Mouse (Mus musculus) cerebellum, postnatal 4 days (tissue): ENCODE data around the gene Acp1.

Experiments used
- DNase-seq, 2 experiments: peaks; one replicate each; pipeline ENCODE4 v3.0.0; 2022; ENCODE audit warnings: low spot score in 2 of 2, mixed read lengths in 1 of 2

Gene Acp1

DNA sequence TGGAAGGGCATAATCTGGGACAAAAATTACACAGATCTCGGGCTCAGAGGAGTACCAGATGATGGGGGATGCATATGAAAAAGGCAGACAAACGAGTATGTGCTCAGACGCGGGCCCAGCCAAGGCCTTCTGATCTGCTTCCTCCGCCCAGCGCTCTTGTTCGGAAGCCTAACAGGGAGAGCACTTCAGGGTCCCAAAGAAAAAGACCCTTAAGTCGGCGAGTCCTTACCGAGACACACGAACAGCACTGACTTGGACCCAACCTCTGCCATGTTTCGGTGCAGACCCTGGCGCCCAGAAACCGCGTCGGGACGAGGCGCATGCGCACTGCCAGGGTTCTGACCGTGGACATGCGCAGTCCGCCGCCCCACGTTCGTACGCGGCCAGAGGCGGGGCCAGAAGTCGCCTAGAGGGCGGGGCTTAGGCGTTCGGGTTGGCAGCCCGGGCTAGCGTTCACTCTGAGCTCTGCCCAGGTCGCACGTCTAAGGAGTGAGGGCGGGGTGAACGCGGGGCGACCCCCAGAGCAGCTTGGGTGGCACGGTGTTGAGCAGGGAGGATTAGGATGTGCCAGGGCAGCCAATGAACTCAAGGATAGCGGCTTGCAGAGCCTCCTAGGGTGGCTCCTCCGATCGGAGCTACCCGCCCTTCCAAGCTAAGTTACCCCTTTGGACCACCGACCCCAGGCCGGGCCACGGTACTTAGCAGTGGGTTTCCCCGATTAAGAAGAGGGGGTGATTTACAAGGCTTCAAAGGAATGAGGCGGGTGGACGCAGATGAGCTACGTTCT lies at the start of gene Acp1, which contains the start of gene Sh3yl1:
TSS of gene Acp1 (minus strand) at position 329 of the 787 bp plus-strand sequence.
TSS of gene Sh3yl1 (plus strand) at position 408 of the 787 bp plus-strand sequence.
- DNase-seq: peak; percentile 92 to 97

DNA sequence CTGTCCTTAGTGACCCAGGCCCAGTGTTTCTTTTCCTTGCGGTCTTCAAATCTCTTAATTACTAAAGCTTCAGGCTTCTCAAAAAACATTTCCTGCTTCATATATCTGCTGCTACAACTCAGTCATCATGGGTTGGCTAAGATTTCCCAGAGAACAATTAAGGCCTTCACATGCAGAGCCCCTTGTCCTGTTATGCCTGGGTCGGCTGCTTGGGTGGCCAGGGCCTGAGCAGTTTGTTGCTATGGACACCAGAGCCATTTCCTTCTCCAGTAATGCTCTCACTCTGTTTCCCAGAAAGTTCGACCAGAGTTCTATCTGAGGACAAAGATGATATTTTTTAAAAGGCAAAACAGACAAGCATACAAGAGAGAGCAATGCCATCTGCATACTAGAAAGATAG lies 32.8 kb upstream of the Acp1 start:
- no peak for DNase-seq

DNA sequence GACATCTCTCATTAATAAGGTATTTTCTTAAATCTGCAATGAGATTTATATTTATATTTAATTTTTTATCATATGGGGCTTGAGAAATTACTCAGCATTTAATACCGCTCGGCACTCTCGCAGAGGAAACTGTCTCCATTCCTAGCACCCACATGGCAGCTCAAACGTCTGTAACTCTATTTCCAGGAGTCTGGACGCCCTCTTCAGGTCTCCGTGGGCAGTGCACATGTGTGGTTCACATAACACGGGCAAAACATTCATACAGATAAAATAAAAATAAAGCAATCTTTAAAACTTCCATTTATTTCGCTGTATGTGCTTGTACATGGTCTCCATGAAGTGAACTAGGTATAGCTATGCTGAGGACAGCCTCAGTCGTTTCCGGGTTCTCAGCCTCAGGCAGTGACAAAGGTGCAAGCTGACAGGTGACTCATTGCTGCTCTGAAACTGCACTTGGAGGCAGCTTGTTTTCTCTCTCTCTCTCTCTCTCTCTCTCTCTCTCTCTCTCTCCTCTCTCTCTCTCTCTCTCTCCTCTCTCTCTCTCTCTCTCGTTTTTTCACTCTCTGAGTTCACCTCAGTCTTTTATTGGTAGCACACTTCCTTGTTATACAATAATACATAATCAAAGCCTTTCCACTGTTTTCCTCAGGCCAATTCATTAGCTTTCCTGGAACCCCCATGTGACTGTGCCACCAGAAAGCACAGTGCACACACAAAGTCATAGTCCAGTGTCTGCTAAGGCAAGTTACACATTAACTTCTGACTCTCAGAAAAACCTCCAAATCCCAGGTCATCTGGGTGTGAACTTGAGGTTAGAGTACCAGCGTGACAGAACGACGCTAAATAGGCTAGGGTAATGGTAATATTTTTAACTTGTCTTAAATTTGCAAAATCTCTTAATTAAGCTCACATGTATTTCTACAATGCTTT lies 31.9 kb upstream of the Acp1 start:
- DNase-seq: no peak

DNA sequence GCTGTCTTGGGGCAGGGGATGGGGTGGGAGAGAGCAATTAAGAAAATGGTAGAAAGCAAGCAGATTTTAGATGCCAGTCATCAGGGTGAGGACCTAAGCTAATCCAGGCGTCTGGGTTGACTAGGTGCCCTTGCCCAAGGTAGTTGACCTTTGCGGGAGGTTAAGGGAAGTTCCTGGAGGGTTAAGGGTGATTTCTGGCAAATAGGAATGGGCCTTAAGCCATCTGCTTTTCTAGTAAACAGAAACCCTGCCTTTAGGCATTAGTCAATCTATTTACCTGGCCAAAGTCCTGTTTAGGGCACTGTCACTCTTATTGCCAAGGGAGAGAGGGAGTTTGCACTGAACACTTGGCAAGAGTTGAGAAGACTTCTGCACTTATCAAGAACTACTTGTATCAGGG lies 25.5 kb upstream of the Acp1 start:
- no peak for DNase-seq

DNA sequence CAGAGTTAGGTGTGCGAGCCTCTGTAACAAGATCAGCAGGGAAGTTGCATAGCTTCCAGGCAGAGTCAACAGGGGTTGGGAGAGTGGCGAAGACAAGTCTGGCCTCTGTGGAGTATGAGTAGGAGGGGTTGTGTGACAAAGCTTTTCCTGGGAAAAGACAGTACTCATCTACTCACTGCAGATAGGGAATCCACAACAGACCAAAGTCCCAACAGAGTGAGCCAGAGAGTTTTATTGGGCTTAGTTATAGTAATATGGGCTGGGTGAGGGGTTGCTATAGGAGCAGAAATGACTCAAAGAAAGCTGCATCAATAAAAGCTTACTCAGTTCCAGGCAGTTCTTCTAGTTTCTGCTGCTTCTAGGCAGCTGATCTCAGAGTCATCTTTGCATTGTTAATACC lies 21.9 kb upstream of the Acp1 start:
- no peak for DNase-seq

DNA sequence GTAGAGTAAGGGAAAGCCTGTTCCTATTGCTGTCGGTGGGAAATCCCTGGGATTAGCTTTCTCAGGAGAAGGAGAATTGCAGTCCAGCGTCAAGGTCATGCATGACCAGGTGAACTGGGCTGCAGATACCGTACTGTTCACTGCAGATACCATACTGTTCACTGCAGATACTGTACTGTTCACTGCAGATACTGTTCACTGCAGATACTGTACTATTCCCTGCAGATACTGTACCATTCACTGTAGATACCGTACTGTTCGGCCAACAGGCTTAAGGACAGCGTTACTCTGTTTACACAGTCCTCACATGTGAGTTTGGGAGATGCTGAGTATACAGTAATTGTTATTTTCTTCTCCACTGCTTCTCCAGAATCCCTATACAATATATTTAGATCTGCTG lies 16.8 kb upstream of the Acp1 start:
- no peak for DNase-seq

DNA sequence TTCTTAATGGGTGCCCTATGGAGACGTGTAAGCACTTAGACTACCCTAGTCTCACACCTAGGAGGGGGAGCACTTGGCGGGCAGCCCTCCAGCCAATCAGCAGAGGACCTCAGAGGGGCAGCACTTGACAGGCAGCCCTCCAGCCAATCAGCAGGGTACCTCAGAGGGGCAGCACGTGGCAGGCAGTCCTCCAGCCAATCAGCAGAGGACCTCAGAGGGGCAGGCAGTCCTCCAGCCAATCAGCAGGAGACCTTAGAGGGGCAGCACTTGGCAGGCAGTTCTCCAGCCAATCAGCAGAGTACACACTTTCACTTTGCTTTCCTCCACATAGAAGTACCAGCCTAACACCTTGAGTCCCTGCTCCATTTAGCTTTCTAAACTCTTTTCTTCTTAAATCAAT lies 11.0 kb upstream of the Acp1 start:
- DNase-seq: no peak

DNA sequence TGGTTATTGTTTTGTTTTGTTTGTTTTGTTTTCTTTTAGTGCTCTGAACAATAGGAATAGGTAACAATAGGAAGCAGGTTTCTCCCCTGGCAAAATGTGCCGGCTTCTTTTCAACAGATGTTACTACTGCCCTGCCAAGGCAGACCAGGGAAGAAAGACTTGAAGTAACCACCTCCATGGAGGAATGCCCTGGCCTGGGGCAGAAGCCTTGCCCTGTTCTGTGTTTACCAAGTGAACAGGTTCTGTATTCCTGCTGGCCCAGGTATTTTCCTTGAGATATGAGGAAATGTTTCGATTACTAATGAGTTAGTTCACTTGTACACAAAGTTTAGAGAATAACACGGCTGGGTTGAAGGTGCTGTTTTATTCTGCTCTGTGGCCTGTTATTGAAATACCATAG lies 1.5 kb upstream of the Acp1 start:
- DNase-seq: no peak

DNA sequence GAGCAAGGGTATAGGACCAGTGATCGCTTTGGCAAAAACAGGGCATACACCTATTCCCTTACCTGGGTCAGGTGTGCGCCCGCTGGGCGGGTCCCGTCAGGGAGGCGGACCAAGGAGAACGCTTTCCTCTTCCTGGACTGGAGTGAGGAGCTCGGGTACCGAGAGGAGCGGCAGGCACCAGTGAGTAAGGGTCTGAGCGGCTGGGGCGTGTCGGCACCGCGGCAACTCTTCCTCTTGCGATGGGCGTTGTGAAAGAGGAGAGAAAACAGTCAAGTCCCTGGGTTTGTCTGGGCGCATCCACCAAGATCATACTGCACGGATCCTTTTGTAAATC lies 626 bp upstream of the Acp1 start:
- peak; percentile 22 to 39 for DNase-seq

DNA sequence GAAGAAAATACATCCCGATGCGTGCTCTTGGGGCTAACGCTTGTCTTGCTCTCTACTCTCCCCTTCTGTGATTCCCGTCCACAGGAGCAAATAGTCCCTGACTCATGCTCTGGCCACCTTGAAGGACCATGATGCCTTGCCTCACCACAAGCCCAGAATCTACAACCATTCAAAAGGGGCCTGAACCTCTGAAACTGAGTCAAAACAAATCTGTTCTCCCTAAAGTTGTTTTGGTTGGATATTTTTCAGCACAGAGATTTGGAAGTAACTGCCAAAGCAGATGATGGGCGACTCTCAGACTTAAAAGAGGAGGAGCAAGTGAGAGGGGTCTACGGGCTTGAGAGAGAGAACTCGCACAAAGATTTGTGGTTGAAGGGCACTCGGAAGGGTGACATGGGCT lies 529 bp downstream of the Acp1 start:
- DNase-seq: no peak

DNA sequence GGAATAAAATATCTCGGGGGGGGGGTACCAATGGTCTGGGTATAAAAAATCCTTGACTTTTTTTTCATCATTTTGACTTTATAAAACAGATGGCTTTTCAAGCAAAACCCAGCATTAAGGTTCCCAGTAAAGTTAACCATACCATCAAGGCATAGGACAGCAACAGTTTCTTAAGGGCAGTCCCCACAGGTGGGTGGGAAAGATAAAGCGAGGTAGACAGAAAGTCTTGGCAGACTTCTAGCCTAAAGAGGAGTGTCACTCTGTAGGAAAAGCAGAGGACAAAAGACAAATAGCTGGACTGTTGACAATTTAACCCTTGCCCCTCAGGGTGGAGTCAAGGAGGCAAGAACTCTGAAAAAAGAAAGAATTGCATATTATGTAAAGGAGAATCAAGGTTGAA lies 1.5 kb downstream of the Acp1 start:
- no peak for DNase-seq

DNA sequence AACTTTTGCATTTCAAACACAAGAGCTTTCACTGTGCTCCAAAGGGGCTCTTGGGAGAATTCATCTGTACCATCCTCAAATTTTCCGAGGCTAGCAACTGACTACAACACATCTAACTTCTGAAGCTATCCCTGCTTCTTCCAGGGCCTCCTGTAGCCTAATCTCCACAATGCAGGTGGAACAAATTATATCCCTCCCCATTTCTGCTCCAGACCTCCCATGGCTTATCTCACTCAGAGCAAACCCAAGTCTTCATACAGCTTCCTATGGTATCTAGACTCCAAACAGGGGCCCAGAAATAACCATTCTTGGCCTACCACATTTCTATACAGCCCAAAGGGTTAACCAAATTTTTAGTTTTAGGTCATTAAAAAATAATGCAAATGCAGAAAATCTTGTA lies 2.7 kb downstream of the Acp1 start:
- no peak for DNase-seq

DNA sequence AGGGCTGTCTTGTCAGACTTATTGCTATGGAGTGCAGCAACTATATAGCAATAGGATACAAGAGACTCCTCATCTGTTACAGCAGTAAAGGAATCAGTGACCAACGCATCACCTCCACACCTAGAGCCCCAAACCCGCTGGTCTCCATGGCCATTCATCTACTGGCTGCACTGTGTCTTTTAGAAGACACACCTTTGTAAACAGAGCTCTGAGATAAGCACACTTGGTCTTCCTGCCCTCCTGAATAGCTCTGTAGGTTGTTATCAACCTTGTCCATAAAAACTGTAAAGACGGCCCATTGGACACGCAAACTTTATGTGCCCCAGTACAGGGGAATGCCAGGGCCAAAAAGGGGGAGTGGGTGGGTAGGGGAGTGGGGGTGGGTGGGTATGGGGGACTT lies 14.3 kb downstream of the Acp1 start:
- no peak for DNase-seq

DNA sequence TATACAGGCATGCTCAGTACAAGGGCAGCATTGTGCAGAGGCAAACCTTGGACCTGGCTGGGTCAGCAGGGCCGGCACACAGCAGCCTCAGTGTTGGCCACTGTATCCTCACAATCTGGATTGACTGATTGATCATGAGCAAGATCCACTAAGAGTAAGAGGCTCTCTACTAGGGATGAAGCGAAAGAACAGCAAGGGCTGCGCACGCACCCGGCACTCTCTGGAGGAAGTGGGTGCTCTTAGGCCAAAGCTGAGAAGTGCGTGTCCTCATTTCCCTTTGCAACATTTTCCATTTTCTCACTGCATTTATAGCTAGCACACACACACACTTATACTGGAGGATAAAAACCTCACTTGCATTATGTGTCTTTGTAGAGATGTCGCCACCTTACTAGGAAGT lies 20.0 kb downstream of the Acp1 start:
- DNase-seq: no peak

DNA sequence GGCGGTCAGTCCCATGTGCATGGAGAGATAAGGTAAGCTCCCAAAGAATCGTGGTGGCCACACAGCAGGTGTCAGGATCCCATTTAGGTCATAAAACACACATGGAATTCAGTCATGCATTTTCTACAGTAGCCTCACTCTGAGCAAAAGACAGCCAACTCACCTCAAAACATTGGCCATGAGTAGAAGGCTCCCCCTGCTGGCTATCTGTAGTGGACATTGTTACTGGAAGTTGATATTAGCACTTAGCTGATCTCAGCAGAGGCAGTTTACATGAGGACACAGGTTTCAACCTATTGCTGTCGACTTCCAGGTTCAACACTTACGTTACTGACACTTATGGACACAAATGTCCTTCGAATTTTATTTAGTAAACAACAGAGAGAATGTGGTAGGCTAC lies 21.3 kb downstream of the Acp1 start:
- DNase-seq: peak; percentile 58 to 78

DNA sequence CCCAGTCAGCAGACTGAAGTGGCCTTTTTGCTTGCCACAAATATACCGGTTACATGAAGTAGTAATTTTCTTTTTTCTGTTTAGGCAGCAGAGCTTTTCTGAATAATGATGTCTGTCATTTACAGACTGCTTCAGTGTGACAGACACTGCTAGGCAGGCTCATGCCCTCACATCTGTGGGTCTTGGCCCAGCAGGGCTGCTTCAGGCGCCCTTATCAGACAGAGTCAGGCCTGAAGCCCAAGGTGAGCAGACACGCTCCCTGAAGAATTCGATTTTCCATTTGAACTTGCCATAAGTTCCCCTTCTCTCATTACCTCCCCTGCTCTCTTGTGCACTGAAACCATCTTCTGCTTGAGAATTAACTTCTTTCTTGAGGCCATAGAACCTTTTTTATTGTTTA lies 23.4 kb downstream of the Acp1 start:
- no peak for DNase-seq

DNA sequence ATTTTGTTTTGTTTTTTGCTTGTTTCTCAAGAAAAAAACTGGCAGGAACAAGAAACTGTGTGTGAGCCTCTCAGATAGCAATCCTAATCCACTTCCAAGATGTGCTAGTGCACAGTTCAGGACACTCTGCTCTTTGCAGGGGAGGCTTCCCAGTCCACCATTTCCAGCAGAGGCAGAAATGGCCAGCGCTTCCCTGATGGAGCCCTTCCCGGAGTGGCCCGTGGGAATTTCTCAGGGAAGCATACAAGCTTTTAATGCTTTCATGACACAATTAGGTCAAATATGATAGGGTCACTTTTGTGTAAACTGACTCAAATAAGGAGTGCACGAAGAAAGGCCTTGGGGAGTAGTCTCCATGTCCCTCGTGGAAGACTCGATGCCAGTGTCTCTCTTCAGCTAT lies 25.5 kb downstream of the Acp1 start:
- DNase-seq: no peak

DNA sequence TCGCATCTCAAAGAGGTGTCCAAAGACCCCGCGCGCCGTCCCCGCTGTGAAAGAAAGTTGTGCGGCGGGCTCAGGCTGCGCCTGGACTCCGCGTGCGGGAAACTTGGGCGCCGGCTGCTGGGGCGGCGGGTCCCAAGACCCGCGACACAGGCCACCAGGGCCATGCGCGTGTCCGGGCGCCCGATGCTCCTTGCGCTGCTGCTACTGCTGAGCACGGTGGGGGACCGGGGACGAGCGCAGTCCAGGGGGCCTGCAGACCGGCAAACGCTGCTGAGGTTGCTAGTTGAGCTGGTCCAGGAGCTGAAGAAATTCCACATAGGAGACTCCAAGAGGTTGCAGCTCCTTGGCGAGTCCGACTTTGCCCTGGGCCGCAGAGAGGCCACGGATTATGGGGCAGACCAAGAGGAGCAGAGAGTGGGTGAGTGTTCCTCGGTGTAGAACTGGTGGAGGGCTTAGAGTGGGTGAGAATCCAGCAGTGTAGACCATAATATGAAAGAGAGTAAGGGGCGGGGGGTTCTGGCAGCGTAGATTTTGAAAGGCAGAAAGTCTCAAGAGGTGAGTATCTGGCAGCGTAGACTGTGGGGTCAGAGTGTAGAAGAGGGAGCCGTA lies 26.7 kb downstream of the Acp1 start:
- DNase-seq: peak in 1 of 2 experiments; percentile 7

DNA sequence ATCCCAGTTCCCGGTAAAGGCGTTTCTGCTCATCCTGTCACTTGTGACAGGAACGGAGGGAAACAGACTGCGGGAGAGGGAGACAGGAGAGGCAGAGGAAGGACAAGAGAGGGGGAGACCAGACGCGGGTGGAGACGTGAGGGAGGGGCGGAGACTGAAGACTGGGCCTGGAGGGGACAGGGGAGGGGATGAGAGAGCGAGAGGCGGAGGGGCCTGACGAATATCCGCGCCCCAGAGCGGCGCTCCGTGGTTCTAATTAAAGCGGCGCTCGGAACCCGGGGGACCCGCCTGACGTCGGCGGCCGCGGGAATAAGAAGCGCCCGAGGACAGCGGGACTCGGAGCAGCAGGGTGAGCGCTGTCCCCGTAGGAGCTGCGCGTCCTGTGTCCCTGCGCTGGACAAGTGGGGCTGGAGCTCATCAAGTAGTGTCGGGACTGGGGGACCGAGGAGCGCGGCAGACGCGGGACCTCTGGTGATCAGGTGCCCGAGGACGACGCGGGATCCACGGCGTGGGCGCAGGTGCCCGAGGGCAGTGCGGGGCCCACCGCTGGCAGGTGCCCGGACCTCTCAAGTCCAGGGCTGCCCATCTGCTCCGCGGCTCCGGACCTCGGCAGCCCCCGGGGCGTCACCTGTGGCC lies 27.3 kb downstream of the Acp1 start, which contains the start of gene Alkal2:
TSS of gene Alkal2 (plus strand) at position 337 of the 636 bp plus-strand sequence.
- no peak for DNase-seq

DNA sequence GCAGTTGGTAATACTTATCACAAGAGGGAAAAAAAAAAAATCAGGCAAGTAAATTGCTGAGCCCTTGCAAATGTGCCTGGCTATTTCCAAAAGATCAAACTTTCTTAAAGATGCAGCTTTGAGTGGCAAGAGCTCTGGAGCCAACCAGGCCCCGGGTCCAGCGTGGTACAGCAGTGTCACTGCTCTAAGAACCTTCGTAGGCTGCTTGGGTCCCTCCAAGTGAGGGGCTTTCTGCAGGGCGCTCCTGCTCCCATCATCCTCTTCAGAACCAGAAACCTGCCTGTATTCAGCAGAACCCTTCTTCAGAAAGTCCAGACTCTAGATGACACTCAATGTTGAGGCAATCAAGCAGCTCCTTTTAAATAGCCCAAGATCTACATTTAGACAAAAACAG lies 27.8 kb downstream of the Acp1 start:
- DNase-seq: no peak

DNA sequence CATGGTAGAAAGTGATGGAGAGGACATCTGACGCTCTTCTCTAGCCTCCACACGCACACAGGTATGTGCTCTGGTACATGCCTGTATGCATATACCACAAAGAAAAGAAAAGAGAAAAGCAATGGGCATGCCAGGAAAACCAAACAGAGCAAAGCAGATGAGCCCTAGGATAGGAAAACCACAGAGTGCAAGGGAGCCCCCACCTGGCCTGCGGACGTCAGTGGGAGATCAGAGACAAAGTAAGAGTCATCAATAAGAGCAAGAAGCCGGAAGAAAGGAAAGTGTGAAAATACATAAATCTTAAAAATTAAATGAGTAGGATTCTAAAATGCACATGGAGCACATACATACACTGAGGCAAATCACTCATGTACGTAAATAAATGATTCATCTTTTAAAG lies 31.9 kb downstream of the Acp1 start:
- no peak for DNase-seq

DNA sequence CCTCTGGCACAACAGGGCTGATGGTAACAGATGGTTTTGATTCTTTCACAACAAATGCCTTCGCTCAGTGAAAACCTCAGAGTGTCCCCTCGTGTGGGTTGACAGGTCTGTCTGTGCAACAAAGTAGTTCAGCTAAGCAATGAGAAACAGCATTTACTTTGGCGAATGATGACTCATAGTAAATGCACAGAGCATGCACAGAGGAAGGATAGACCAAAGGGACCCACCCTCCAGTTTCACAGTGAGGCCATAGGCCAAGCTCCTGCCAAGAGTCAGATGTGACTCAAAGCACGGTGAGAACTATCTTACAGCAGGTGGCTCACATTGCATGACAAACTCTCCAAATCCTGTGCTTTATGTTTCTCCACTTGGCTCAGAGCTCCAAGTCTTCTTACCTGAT lies 45.6 kb downstream of the Acp1 start:
- no peak for DNase-seq
